Mouse (Mus musculus): ENCODE measurements around the gene Tfb1m. TPM values are rescaled to one million over a fixed set of nuclear protein-coding genes. Genes with fewer than 3 reads are reported as not detected.

Gene Tfb1m
- polyA plus RNA-seq, 1 experiment from 2014 or later, result 12.4 TPM

DNA sequence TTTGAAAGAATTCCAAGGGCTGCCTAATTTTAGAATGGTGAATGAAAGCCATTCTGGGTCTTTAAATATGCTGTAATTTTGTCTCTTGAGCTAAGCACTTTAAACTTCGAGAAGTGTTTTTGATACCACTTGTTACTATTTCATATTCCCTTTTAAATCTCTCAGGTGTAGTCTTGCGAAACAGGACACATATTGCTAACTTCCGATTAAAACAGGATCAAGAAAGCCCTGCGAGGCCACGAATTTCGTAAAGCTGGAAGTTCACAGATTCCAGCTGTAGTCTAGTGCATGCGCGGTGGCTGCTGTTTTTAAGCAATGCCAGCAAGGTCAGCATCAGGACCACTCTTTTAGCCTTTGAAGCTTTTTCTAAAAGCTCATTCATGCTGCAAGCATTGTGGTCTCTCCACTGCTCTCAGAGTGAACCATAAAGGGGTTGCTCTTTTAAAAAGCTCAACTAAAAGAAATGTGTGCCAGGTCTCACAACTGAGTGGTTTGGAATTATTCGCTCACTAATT, 832 bp upstream of the Tfb1m start:
- Histone ChIP-seq H3K4me1 (replicated peaks; ENCODE audit: control insufficient read depth, insufficient read depth, low read length) (peaks cover 7% of the 10 kb centered on the region), H3K27ac (ENCODE audit: low read length) (peak overlapping the region; percentile 92), H3K4me2 (ENCODE audit: low read depth, low read length) (peak overlapping the region; percentile 54), H3K36me3 (ENCODE audit: control insufficient read depth, insufficient read depth, low read length) (no peaks in the 10 kb centered on the region), H3K9ac (ENCODE audit: low read length) (peak overlapping the region; percentile 61; the same call in 1 of the 2 replicates), H3K9me3 (ENCODE audit: control insufficient read depth, low read length) (no peaks in the 10 kb centered on the region), H3K4me3 (ENCODE audit: low read length) (peak overlapping the region; percentile 49), H3K27me3 (ENCODE audit: control insufficient read depth, insufficient read depth, low read depth, low read length) (no peaks in the 10 kb centered on the region)
- WGBS, result 70% methylated on average over 9 of the region's 9 CpGs
- no peak for ATAC-seq (ENCODE audit: low read depth)

DNA sequence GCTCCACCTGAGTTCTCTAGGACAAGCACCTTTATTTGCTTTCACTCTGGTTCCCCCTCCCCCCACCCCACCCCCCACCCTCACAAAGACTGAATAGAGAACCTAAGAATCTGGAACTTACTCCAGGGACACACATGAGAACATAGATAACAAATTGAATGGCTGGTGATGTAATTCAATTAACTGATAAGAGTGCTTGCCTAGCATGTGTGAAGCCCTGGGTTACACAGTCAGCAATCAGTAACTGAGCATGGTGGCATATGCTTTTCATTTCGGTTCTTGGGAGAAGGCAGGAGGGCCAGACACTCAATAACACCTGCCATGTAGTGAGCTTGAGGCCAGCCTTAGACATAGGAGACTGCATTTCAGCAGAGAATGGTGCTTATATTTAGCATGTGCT, 1.3 kb downstream of the Tfb1m start:
- H3K36me3 ChIP-seq (ENCODE audit: control insufficient read depth, insufficient read depth, low read length), result no peaks in the 10 kb centered on the region
- H3K27me3 ChIP-seq (ENCODE audit: control insufficient read depth, insufficient read depth, low read depth, low read length), result no peaks in the 10 kb centered on the region
- H3K9ac ChIP-seq (ENCODE audit: low read length), result no peak overlapping the region
- WGBS, result 51% methylated on average over 1 of the region's 1 CpGs
- H3K27ac ChIP-seq (ENCODE audit: low read length), result no peak overlapping the region
- H3K4me2 ChIP-seq (ENCODE audit: low read depth, low read length), result peak overlapping the region; percentile 60; the same call in 1 of the 2 replicates
- peaks cover 7% of the 10 kb centered on the region for H3K4me1 ChIP-seq (replicated peaks; ENCODE audit: control insufficient read depth, insufficient read depth, low read length)
- no peak for ATAC-seq (ENCODE audit: low read depth)
- H3K9me3 ChIP-seq (ENCODE audit: control insufficient read depth, low read length), result no peaks in the 10 kb centered on the region
- no peak overlapping the region for H3K4me3 ChIP-seq (ENCODE audit: low read length)

DNA sequence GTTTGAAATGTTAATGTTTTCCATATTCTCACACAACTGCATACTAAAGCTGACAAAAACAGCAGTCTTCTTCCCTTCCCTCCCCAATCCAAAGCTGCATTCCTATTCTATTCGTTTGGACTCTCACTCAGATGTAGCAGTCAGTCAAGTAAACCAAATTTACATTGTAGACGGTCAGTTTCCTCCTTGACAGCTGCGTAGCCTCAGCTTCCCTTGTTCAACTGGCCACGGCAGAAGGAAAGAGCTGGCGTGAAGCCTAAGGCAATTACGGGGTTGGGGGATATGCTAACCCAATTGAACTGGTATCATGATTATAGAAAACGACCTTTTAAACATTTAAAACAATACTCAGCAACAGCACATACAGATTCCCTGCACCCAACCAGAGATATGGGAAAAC, 9.9 kb downstream of the Tfb1m start:
- no peak overlapping the region for H3K9ac ChIP-seq (ENCODE audit: low read length)
- H3K4me2 ChIP-seq (ENCODE audit: low read depth, low read length), result no peak overlapping the region
- no peak for ATAC-seq (ENCODE audit: low read depth)
- H3K9me3 ChIP-seq (ENCODE audit: control insufficient read depth, low read length), result no peaks in the 10 kb centered on the region
- H3K4me3 ChIP-seq (ENCODE audit: low read length), result no peak overlapping the region
- no peak overlapping the region for H3K27ac ChIP-seq (ENCODE audit: low read length)
- H3K36me3 ChIP-seq (ENCODE audit: control insufficient read depth, insufficient read depth, low read length), result peaks cover 2% of the 10 kb centered on the region; the same call in 1 of the 2 replicates
- H3K27me3 ChIP-seq (ENCODE audit: control insufficient read depth, insufficient read depth, low read depth, low read length), result no peaks in the 10 kb centered on the region
- no peaks in the 10 kb centered on the region for H3K4me1 ChIP-seq (replicated peaks; ENCODE audit: control insufficient read depth, insufficient read depth, low read length)
- WGBS, result 44% methylated on average over 7 of the region's 7 CpGs

DNA sequence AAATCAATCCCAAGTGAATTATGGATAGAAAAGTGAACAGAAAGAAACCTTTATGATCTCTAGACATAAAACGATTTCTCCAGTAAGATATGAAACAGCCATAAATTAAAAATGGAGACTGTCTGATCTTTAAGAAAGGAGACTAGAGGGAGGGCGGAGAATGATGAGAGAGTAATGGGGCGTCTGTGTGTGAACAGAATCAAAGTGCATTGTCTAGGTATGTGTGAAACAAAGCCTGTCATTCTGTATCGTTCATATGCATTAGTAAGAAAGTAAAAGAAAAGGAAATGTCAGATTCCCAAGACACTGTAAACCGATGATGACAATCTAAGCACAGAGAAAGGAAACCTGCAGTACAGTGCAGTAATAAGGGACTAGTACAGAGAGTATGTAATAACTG, 16.5 kb downstream of the Tfb1m start:
- Histone ChIP-seq H3K4me3 (ENCODE audit: low read length) (no peak overlapping the region), H3K9ac (ENCODE audit: low read length) (no peak overlapping the region), H3K27me3 (ENCODE audit: control insufficient read depth, insufficient read depth, low read depth, low read length) (no peaks in the 10 kb centered on the region), H3K4me1 (replicated peaks; ENCODE audit: control insufficient read depth, insufficient read depth, low read length) (no peaks in the 10 kb centered on the region), H3K36me3 (ENCODE audit: control insufficient read depth, insufficient read depth, low read length) (peaks cover 6% of the 10 kb centered on the region), H3K27ac (ENCODE audit: low read length) (no peak overlapping the region), H3K9me3 (ENCODE audit: control insufficient read depth, low read length) (no peaks in the 10 kb centered on the region), H3K4me2 (ENCODE audit: low read depth, low read length) (no peak overlapping the region)
- ATAC-seq (ENCODE audit: low read depth), result no peak
- 53% methylated on average over 5 of the region's 5 CpGs for WGBS

DNA sequence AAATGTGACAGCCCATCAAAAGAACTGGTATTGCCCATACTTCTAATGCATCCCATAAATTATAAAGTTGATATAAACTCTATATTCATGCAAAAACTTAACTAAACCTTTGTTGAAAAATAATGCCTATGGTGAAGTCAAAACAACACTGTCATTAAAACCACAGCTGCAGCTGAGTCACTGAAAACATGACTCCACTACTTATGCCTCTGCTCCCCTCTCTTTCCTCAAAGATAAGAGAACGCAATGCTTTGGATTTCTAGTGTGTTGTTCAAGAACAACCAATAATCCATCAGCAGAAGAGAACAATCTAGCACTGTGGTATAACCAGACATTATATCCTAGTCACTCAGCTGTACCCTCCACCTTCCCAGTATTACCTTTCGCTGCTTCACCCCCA, 17.3 kb downstream of the Tfb1m start:
- no peak overlapping the region for H3K27ac ChIP-seq (ENCODE audit: low read length)
- no peaks in the 10 kb centered on the region for H3K4me1 ChIP-seq (replicated peaks; ENCODE audit: control insufficient read depth, insufficient read depth, low read length)
- H3K9me3 ChIP-seq (ENCODE audit: control insufficient read depth, low read length), result no peaks in the 10 kb centered on the region
- ATAC-seq (ENCODE audit: low read depth), result no peak
- no peak overlapping the region for H3K4me2 ChIP-seq (ENCODE audit: low read depth, low read length)
- H3K27me3 ChIP-seq (ENCODE audit: control insufficient read depth, insufficient read depth, low read depth, low read length), result no peaks in the 10 kb centered on the region
- H3K4me3 ChIP-seq (ENCODE audit: low read length), result no peak overlapping the region
- H3K9ac ChIP-seq (ENCODE audit: low read length), result no peak overlapping the region
- H3K36me3 ChIP-seq (ENCODE audit: control insufficient read depth, insufficient read depth, low read length), result peaks cover 6% of the 10 kb centered on the region
- 73% methylated on average over 2 of the region's 2 CpGs for WGBS

DNA sequence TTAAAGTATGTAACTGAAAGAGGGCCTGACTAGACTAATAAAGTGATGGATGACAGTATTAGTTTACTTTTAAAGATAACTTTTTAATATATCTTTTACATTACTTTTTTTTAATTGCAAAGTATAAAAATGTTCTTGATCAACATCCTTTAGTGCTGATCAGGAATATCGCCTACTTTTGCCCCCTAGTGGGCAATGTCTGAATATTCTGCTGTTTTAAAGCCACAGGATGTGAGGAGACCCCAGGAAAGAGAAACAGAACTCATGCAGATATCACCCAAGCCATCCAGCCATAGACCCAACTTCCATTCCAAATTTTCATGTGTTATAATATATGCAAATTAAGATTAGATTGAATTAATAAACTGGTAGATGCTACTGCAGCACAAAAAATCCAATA, 24.2 kb downstream of the Tfb1m start:
- H3K4me1 ChIP-seq (replicated peaks; ENCODE audit: control insufficient read depth, insufficient read depth, low read length), result no peaks in the 10 kb centered on the region
- ATAC-seq (ENCODE audit: low read depth), result no peak
- 21% methylated on average over 1 of the region's 1 CpGs for WGBS
- no peaks in the 10 kb centered on the region for H3K36me3 ChIP-seq (ENCODE audit: control insufficient read depth, insufficient read depth, low read length)
- no peaks in the 10 kb centered on the region for H3K27me3 ChIP-seq (ENCODE audit: control insufficient read depth, insufficient read depth, low read depth, low read length)
- no peak overlapping the region for H3K27ac ChIP-seq (ENCODE audit: low read length)
- no peak overlapping the region for H3K9ac ChIP-seq (ENCODE audit: low read length)
- H3K4me3 ChIP-seq (ENCODE audit: low read length), result no peak overlapping the region
- no peak overlapping the region for H3K4me2 ChIP-seq (ENCODE audit: low read depth, low read length)
- H3K9me3 ChIP-seq (ENCODE audit: control insufficient read depth, low read length), result no peaks in the 10 kb centered on the region

DNA sequence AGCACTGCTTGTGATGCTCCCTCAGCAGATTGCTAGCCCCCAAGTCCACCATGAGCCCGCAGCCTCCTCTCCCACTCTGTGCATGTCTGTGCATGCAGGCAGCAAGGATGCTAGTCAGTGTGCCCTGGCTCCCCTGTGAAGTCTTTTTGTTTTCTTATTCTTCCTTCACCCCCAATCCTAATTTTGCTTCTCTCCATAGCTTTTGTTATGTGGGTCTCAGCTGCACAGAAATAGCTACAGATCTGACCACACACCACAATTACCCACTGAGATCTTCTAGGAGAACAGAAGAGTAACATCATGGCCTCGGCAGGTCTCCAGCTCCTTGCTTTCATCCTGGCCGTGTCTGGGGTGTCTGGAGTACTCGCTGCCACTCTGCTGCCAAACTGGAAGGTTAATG, 25.3 kb downstream of the Tfb1m start, which contains the start of gene Cldn20:
Gene Cldn20 (plus strand): TSS at position 301 of the 400 bp plus-strand sequence.
- H3K4me2 ChIP-seq (ENCODE audit: low read depth, low read length), result no peak within 1 kb of the TSS
- no peaks in the 10 kb centered on the region for H3K27me3 ChIP-seq (ENCODE audit: control insufficient read depth, insufficient read depth, low read depth, low read length)
- 86% methylated on average over 4 of the region's 4 CpGs for WGBS
- H3K4me1 ChIP-seq (replicated peaks; ENCODE audit: control insufficient read depth, insufficient read depth, low read length), result no peaks in the 10 kb centered on the region
- no peak within 1 kb of the TSS for H3K4me3 ChIP-seq (ENCODE audit: low read length)
- H3K36me3 ChIP-seq (ENCODE audit: control insufficient read depth, insufficient read depth, low read length), result no peaks in the 10 kb centered on the region
- H3K9me3 ChIP-seq (ENCODE audit: control insufficient read depth, low read length), result no peaks in the 10 kb centered on the region
- no peak within 1 kb of the TSS for H3K9ac ChIP-seq (ENCODE audit: low read length)
- H3K27ac ChIP-seq (ENCODE audit: low read length), result no peak within 1 kb of the TSS
- no peak for ATAC-seq (ENCODE audit: low read depth)

DNA sequence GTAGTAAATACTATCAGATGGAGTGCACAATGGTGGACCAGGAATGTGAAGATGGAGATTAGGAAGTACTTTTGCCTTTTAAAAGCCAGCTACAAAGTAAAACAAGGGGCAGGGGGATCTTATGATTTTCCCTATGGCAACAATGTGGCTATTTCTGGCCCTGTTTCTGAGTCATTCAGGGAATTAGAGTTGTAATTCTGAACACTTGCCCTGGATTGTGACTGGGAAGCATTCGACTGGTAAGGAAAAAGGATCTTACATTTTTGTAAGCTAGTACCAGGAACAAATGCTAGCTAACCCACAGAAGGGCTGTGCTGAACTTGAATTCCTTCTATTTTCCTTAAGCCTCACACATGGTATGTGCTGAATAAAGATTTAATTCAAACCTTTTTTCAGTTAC, 25.9 kb downstream of the Tfb1m start:
- H3K4me2 ChIP-seq (ENCODE audit: low read depth, low read length), result no peak overlapping the region
- no peak overlapping the region for H3K4me3 ChIP-seq (ENCODE audit: low read length)
- WGBS, result 67% methylated on average over 1 of the region's 1 CpGs
- H3K4me1 ChIP-seq (replicated peaks; ENCODE audit: control insufficient read depth, insufficient read depth, low read length), result no peaks in the 10 kb centered on the region
- no peak overlapping the region for H3K9ac ChIP-seq (ENCODE audit: low read length)
- H3K27ac ChIP-seq (ENCODE audit: low read length), result no peak overlapping the region
- ATAC-seq (ENCODE audit: low read depth), result no peak
- no peaks in the 10 kb centered on the region for H3K9me3 ChIP-seq (ENCODE audit: control insufficient read depth, low read length)
- no peaks in the 10 kb centered on the region for H3K27me3 ChIP-seq (ENCODE audit: control insufficient read depth, insufficient read depth, low read depth, low read length)
- H3K36me3 ChIP-seq (ENCODE audit: control insufficient read depth, insufficient read depth, low read length), result no peaks in the 10 kb centered on the region

DNA sequence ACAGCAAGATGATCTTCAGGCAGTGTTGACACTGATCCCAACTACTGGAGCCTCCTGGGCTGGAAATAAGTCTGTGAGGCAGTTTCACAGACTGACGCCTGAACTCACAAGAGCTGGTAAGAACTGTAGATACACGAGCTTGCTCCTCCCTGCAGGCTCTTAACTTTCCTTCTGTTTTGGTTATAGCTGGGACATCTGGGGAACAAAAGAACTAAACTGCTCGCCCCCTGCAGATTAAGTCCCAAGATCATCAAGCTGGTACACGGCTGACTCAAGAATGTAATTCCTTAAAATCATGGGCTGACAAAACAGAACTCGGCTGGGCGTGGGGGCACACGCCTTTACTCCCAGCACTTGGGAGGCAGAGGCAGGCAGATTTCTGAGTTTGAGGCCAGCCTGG, 27.0 kb downstream of the Tfb1m start:
- H3K27ac ChIP-seq (ENCODE audit: low read length), result no peak overlapping the region
- H3K9ac ChIP-seq (ENCODE audit: low read length), result no peak overlapping the region
- ATAC-seq (ENCODE audit: low read depth), result no peak
- no peaks in the 10 kb centered on the region for H3K36me3 ChIP-seq (ENCODE audit: control insufficient read depth, insufficient read depth, low read length)
- H3K27me3 ChIP-seq (ENCODE audit: control insufficient read depth, insufficient read depth, low read depth, low read length), result no peaks in the 10 kb centered on the region
- no peak overlapping the region for H3K4me3 ChIP-seq (ENCODE audit: low read length)
- H3K9me3 ChIP-seq (ENCODE audit: control insufficient read depth, low read length), result no peaks in the 10 kb centered on the region
- no peaks in the 10 kb centered on the region for H3K4me1 ChIP-seq (replicated peaks; ENCODE audit: control insufficient read depth, insufficient read depth, low read length)
- WGBS, result 77% methylated on average over 7 of the region's 7 CpGs
- H3K4me2 ChIP-seq (ENCODE audit: low read depth, low read length), result no peak overlapping the region

DNA sequence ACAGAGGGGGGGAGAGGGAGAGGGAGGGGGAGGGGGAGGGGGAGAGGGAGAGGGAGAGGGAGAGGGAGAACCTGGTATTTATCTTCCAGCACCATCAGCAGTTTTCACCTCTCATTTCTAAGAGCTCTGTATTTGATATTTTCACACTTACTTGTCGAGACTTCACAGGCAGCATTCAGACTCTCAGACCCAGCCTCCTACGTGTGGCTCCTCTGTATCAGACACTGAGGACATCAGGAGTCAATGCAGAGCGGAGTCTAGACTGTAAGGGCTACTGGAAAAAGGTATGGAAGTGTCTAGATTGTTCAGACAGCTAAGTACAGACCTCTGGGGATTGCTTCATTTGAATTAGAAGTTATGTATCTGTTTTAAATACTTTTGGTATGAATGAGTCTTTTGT, 28.1 kb downstream of the Tfb1m start:
- 38% methylated on average over 3 of the region's 3 CpGs for whole genome bisulfite sequencing
- H3K27ac ChIP-seq (ENCODE audit: low read length), result no peak overlapping the region
- H3K36me3 ChIP-seq (ENCODE audit: control insufficient read depth, insufficient read depth, low read length), result no peaks in the 10 kb centered on the region
- ATAC-seq (ENCODE audit: low read depth), result no peak
- no peak overlapping the region for H3K4me2 ChIP-seq (ENCODE audit: low read depth, low read length)
- no peak overlapping the region for H3K9ac ChIP-seq (ENCODE audit: low read length)
- H3K4me1 ChIP-seq (replicated peaks; ENCODE audit: control insufficient read depth, insufficient read depth, low read length), result no peaks in the 10 kb centered on the region
- H3K9me3 ChIP-seq (ENCODE audit: control insufficient read depth, low read length), result no peaks in the 10 kb centered on the region
- H3K27me3 ChIP-seq (ENCODE audit: control insufficient read depth, insufficient read depth, low read depth, low read length), result no peaks in the 10 kb centered on the region
- H3K4me3 ChIP-seq (ENCODE audit: low read length), result no peak overlapping the region
